Mouse (Mus musculus) intestine, embryonic 15.5 days (tissue): ENCODE measurements around the gene Scn7a. TPM values are rescaled to one million over a fixed set of nuclear protein-coding genes. Genes with fewer than 3 reads are reported as not detected.

Experiments used
- ATAC-seq: fragments of 200-750 bp; cut with Nextera tagmentation; 2 replicates; pipeline ENCODE4 v1.8.0; 2017; ENCODE audit warnings: moderate TSS enrichment, moderate library complexity
- H3K27ac ChIP-seq: fragments of 300-500 bp; sonication (generic); 2 replicates; pipeline ENCODE4 v1.5.1; 2015; ENCODE audit warnings: mild to moderate bottlenecking, inconsistent platforms
- H3K27me3 ChIP-seq: fragments of 300-500 bp; sonication (generic); replicated peaks from 2 replicates; pipeline ENCODE4 v1.6.1; 2015; ENCODE audit warnings: inconsistent platforms
- H3K36me3 ChIP-seq: fragments of 300-500 bp; sonication (generic); 2 replicates; pipeline ENCODE4 v1.6.1; 2015; ENCODE audit warnings: inconsistent platforms
- H3K4me1 ChIP-seq: fragments of 300-500 bp; sonication (generic); replicated peaks from 2 replicates; pipeline ENCODE4 v1.6.1; 2015; ENCODE audit warnings: inconsistent platforms
- H3K4me2 ChIP-seq: fragments of 300-500 bp; sonication (generic); replicated peaks from 2 replicates; pipeline ENCODE4 v1.6.1; 2015; ENCODE audit warnings: mild to moderate bottlenecking, inconsistent platforms
- H3K4me3 ChIP-seq: fragments of 300-500 bp; sonication (generic); replicated peaks from 2 replicates; pipeline ENCODE4 v1.5.1; 2015; ENCODE audit warnings: inconsistent platforms
- H3K9ac ChIP-seq: fragments of 300-500 bp; sonication (generic); 2 replicates; pipeline ENCODE4 v1.6.1; 2015; ENCODE audit warnings: inconsistent platforms
- H3K9me3 ChIP-seq: fragments of 300-500 bp; sonication (generic); 2 replicates; pipeline ENCODE4 v1.6.1; 2016; ENCODE audit warnings: inconsistent platforms
- WGBS: fragments of 180-500 bp; shearing (Covaris S2); methylation state at CpG from one replicate; pipeline ENCODE4 v1.1.7; 2015; 5-methylcytosine and 5-hydroxymethylcytosine counted together
- polyA plus RNA-seq: library from polyadenylated mRNA; unstranded; fragments of >200 nt; fragmentation: Nextera tagmentation; extraction: Ambion mirVana; gene quantifications from 2 replicates; pipeline ENCODE4 v1.2.1, GENCODE M21; 2015

Scn7a gene
- polyA plus RNA-seq, 1 experiment from 2014 or later, result 0.50 TPM

- Histone ChIP-seq H3K4me2 (no peak overlapping the region), H3K4me1 (no peaks in the 10 kb centered on the region), H3K27ac (no peak overlapping the region), H3K36me3 (no peaks in the 10 kb centered on the region), H3K27me3 (no peaks in the 10 kb centered on the region), H3K9ac (no peak overlapping the region), H3K4me3 (no peak overlapping the region), H3K9me3 (no peaks in the 10 kb centered on the region)
- WGBS, result 68% methylated on average over 2 of the region's 2 CpGs
- ATAC-seq, result no peak
Measured at GRCm38 (mm10) chr2:66726878-66727584, 57.7 kb downstream of the Scn7a start.

GRCm38 (mm10) chr2:66712071-66712470 lies 72.6 kb downstream of the Scn7a start:
- H3K36me3 ChIP-seq, result no peaks in the 10 kb centered on the region
- H3K4me1 ChIP-seq, result no peaks in the 10 kb centered on the region
- H3K27me3 ChIP-seq, result no peaks in the 10 kb centered on the region
- H3K9ac ChIP-seq, result no peak overlapping the region
- ATAC-seq, result no peak
- H3K4me2 ChIP-seq, result no peak overlapping the region
- no peaks in the 10 kb centered on the region for H3K9me3 ChIP-seq
- no peak overlapping the region for H3K4me3 ChIP-seq
- no peak overlapping the region for H3K27ac ChIP-seq
- 81% methylated on average over 2 of the region's 2 CpGs for WGBS

GRCm38 (mm10) chr2:66692300-66692699 lies 92.4 kb downstream of the Scn7a start:
- 63% methylated on average over 2 of the region's 2 CpGs for WGBS
- H3K9me3 ChIP-seq, result no peaks in the 10 kb centered on the region
- no peak for ATAC-seq
- no peaks in the 10 kb centered on the region for H3K27me3 ChIP-seq
- H3K9ac ChIP-seq, result no peak overlapping the region
- H3K27ac ChIP-seq, result no peak overlapping the region
- no peaks in the 10 kb centered on the region for H3K4me1 ChIP-seq
- H3K4me3 ChIP-seq, result no peak overlapping the region
- H3K36me3 ChIP-seq, result no peaks in the 10 kb centered on the region
- H3K4me2 ChIP-seq, result no peak overlapping the region

GRCm38 (mm10) chr2:66661988-66662387 lies 122.7 kb downstream of the Scn7a start:
- WGBS, result 74% methylated on average over 1 of the region's 1 CpGs
- Histone ChIP-seq H3K27me3 (no peaks in the 10 kb centered on the region), H3K27ac (no peak overlapping the region), H3K36me3 (no peaks in the 10 kb centered on the region), H3K4me2 (no peak overlapping the region), H3K9ac (no peak overlapping the region), H3K9me3 (no peaks in the 10 kb centered on the region), H3K4me1 (no peaks in the 10 kb centered on the region), H3K4me3 (no peak overlapping the region)
- no peak for ATAC-seq

DNA sequence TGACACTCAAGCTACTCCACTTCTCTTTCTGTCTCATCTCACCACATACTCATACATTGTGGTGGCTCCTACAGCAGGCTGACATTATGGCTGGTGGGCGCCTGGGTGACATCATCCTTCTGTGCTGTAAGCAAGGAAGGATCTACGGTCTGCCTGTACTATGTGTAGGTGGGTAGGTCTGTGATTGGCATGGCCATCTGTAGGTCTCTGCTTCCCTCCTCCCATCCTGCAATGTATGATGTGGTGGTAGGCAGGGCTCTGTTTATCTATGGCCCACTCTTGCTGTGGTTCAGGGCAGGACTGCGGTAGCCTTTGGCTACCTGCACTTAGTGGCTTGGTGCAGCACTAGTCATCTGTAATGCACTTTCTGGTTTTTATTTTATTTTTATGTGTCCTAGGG lies 128.3 kb downstream of the Scn7a start:
- no peaks in the 10 kb centered on the region for H3K4me1 ChIP-seq
- H3K36me3 ChIP-seq, result no peaks in the 10 kb centered on the region
- no peak overlapping the region for H3K9ac ChIP-seq
- H3K4me3 ChIP-seq, result no peak overlapping the region
- 95% methylated on average over 3 of the region's 3 CpGs for WGBS
- ATAC-seq, result no peak
- no peaks in the 10 kb centered on the region for H3K27me3 ChIP-seq
- H3K4me2 ChIP-seq, result no peak overlapping the region
- H3K9me3 ChIP-seq, result no peaks in the 10 kb centered on the region
- no peak overlapping the region for H3K27ac ChIP-seq

- Histone ChIP-seq H3K4me2 (no peak overlapping the region), H3K9me3 (no peaks in the 10 kb centered on the region), H3K36me3 (no peaks in the 10 kb centered on the region), H3K9ac (no peak overlapping the region), H3K4me1 (no peaks in the 10 kb centered on the region), H3K4me3 (no peak overlapping the region), H3K27me3 (no peaks in the 10 kb centered on the region), H3K27ac (no peak overlapping the region)
- WGBS, result 69% methylated on average over 2 of the region's 2 CpGs
- ATAC-seq, result no peak
Measured at GRCm38 (mm10) chr2:66655431-66655830, 129.3 kb downstream of the Scn7a start.

DNA sequence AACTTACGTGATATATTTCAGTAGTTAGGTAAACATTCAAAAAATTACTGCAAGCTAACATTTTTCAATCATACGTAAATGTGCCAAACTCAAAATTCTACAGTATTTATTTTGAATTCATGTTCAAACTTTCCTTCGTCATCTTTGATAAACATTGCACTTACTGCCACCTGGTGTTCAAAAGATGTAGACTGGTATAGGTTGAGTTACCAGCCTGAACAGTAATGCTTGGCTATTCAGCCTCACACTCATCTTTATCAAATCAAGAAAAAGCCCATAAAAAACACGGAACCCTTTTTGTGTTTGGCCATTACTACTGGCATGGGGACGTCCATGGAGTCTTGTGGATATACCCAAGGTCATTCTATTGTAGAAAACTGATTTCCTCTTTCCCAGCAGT lies 140.3 kb downstream of the Scn7a start:
- no peak overlapping the region for H3K4me2 ChIP-seq
- WGBS, result 21% methylated on average over 5 of the region's 5 CpGs
- H3K4me1 ChIP-seq, result no peaks in the 10 kb centered on the region
- no peaks in the 10 kb centered on the region for H3K36me3 ChIP-seq
- no peak overlapping the region for H3K27ac ChIP-seq
- H3K27me3 ChIP-seq, result no peaks in the 10 kb centered on the region
- no peak for ATAC-seq
- H3K9me3 ChIP-seq, result no peaks in the 10 kb centered on the region
- no peak overlapping the region for H3K9ac ChIP-seq
- no peak overlapping the region for H3K4me3 ChIP-seq

DNA sequence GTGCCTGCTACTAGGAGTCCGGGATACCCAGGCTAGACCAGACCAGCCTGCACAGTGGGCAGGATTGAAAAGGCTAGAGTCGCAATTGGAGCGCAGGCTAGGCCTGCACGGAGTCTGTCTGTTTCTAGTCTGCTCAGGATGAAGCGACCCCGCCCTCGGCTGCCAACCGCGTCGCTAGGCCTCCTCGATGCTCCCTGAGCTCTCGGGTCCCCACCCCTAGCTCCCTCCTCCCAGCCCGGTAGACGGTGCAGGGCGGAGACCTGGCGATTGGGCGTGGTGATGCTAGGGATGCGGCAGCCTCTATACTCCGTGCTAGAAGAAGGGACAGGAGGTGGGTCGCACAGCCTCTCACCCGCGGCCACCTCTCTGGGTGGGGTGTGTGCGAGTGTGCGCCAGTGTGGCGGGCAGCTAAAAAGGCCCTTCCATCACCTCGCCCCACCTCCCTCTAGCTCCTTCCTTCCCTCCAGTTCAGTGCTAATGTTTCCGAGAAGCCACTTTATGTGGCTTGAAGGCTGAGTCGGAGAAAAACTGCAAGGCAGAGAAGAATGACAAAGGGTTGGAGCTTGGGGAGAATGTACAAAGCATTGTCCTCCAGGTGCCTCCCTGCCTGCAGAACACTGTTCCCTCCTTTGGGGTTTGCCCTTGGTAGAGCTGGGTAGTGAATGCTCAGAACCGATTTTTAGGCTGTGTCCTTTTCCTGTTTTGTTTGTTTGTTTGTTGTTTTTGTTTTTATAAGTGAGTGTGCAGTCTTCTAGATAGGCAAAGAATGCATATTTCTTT lies 149.9 kb downstream of the Scn7a start, which contains the start of gene Scn9a:
Gene Scn9a (minus strand): TSS at position 383 of the 780 bp plus-strand sequence.
- Histone ChIP-seq H3K27ac (no peak within 1 kb of the TSS), H3K4me1 (0 out of 2 replicates have a peak, but pooled peaks cover 5% of the 10 kb centered on the region), H3K4me2 (peak within 1 kb of the TSS; percentile 51), H3K27me3 (peaks cover 7% of the 10 kb centered on the region), H3K4me3 (peak within 1 kb of the TSS; percentile 9), H3K9me3 (no peaks in the 10 kb centered on the region), H3K36me3 (no peaks in the 10 kb centered on the region), H3K9ac (no peak within 1 kb of the TSS)
- 3% methylated on average over 28 of the region's 29 CpGs for WGBS
- peak; percentile 80 for ATAC-seq

- no peak overlapping the region for H3K27ac ChIP-seq
- WGBS, result 30% methylated on average over 5 of the region's 5 CpGs
- H3K9ac ChIP-seq, result no peak overlapping the region
- no peaks in the 10 kb centered on the region for H3K9me3 ChIP-seq
- ATAC-seq, result no peak
- H3K4me2 ChIP-seq, result no peak overlapping the region
- peaks cover 7% of the 10 kb centered on the region for H3K27me3 ChIP-seq
- H3K4me1 ChIP-seq, result 0 out of 2 replicates have a peak, but pooled peaks cover 5% of the 10 kb centered on the region
- H3K36me3 ChIP-seq, result no peaks in the 10 kb centered on the region
- H3K4me3 ChIP-seq, result no peak overlapping the region
Measured at GRCm38 (mm10) chr2:66632728-66633127, 152.0 kb downstream of the Scn7a start.

Other genes with a start within 250 kb of the Scn7a start
- gene Scn9a, start 150.0 kb downstream of the Scn7a start, polyA plus RNA-seq, result 1.2 and 1.3 TPM in 2 replicates